Mouse (Mus musculus): ENCODE results near the gene Nprl2.
A peak's percentile ranks its signal among the peaks of the same experiment; 100 is the strongest.

The Nprl2 gene

DNA sequence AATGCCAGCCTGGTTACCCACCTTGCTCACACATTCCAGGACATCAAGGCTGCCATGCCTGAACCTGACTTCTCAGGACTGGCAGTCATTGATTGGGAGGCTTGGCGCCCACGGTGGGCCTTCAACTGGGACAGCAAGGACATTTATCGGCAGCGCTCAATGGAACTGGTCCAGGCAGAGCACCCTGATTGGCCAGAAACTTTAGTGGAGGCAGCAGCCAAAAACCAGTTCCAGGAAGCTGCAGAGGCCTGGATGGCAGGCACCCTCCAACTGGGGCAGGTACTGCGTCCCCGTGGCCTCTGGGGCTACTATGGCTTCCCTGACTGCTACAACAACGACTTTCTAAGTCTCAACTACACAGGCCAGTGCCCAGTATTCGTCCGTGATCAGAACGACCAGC lies 35.8 kb downstream of the Nprl2 start:
- DNase-seq (ENCODE audit: low spot score): no peak

GRCm38 (mm10) chr9:107578587-107578986 lies 36.6 kb downstream of the Nprl2 start, which contains the start of gene Naa80:
Gene Naa80 (plus strand): TSS chr9:107578887.
- DNase-seq (ENCODE audit: low spot score): no peak

DNA sequence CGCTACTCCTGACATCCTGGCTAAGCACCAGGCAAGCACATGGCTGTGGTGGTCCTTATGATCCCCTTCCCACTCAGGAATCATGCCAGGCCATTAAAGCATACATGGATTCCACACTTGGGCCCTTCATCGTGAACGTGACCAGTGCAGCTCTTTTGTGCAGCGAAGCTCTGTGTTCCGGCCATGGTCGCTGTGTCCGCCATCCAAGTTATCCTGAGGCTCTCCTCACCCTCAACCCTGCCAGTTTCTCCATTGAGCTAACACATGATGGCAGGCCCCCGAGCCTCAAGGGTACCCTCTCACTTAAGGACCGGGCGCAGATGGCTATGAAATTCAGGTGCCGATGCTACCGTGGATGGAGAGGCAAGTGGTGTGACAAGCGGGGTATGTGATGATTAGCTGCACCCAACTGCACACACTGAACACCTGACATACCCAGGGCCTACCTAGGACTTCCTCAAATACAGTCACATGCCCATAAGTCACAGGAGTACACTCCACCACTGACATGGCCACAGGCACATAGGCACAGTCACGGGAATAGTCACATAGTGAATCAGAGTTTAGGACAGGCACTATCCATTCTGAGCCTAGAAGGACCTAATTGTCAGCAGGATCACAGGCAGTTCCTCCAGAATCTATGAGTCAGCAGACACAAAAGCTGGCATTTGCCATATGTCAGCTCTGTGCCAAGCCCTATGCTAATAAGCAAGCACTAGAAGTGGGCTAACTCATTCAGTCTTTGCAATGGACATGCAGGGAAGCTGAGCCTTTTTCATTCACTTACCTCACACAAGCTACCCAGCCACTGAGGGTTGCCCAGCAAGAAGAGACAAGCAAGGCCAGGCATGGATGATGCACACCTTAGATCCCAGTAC lies 37.2 kb downstream of the Nprl2 start:
- DNase-seq (ENCODE audit: low spot score): no peak

GRCm38 (mm10) chr9:107580501-107581317 lies 38.7 kb downstream of the Nprl2 start, which contains the start of gene Hyal3:
Gene Hyal3 (plus strand): TSS chr9:107580818.
- peak; percentile 90 for DNase-seq (ENCODE audit: low spot score)

- DNase-seq (ENCODE audit: low spot score): no peak
These were observed 39.6 kb downstream of the Nprl2 start for GRCm38 (mm10) chr9:107581584-107581983.

- no peak for DNase-seq (ENCODE audit: low spot score)
These were observed 40.6 kb downstream of the Nprl2 start for GRCm38 (mm10) chr9:107582509-107583062.

DNA sequence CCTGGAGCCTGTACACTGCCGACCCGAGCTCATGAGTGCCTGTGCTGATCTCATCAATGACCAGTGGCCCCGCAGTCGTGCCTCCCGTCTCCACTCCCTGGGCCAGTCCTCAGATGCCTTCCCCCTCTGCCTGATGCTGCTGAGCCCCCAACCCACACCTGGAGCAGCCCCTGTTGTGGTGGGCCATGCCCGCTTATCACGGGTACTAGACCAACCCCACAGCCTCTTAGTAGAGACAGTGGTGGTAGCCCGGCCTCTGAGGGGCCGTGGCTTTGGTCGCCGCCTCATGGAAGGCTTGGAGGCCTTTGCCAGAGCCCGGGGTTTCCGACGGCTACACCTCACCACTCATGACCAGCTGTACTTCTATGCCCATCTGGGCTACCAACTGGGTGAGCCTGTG lies 41.1 kb downstream of the Nprl2 start:
- no peak for DNase-seq (ENCODE audit: low spot score)

GRCm38 (mm10) chr9:107586504-107586903 lies 44.5 kb downstream of the Nprl2 start:
- no peak for DNase-seq (ENCODE audit: low spot score)

DNA sequence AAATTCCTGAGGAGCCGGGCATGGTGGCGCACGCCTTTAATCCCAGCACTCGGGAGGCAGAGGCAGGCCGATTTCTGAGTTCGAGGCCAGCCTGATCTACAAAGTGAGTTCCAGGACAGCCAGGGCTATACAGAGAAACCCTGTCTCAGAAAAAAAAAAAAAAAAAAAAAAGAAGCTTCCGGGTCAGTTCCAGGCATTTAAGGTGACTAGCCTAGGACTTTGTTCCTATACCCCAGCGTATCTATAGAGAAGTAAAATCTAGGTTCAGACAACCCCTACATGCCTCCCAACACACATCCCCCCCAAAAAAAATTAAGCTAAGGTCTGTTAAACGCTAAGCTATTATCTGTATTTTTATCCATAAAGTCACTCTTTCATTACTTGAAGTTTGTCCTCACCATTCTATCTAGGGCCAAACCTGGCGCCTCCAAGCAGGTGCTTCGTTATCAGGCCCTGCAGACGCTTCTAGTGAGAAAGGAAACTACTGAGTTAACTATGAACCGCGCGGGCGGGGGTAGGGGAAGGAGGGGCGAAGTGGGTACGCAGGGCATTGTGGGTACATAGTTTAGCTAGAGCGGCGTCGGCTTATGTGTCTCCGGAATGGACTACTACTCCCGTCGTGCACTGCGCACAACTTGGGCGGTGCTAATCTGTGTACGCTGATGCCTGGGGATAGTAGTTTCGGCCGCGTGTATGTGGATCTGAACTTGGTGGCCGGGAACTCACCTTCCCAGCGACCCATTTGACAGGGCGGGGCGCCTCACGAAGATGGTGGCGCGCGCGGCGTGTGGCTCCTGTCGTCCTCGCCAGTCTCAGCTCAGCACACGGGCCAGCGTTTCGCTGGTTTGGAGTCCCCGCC lies 45.2 kb downstream of the Nprl2 start, which contains the start of gene Ifrd2:
Gene Ifrd2, plus strand, starts transcription at position 669 of the 859 bp plus-strand sequence.
- peak; percentile 99 for DNase-seq (ENCODE audit: low spot score)

- no peak for DNase-seq (ENCODE audit: low spot score)
These were observed 46.0 kb downstream of the Nprl2 start for GRCm38 (mm10) chr9:107587833-107588639.

- no peak for DNase-seq (ENCODE audit: low spot score)
These were observed 48.2 kb downstream of the Nprl2 start for GRCm38 (mm10) chr9:107590058-107590772.

DNA sequence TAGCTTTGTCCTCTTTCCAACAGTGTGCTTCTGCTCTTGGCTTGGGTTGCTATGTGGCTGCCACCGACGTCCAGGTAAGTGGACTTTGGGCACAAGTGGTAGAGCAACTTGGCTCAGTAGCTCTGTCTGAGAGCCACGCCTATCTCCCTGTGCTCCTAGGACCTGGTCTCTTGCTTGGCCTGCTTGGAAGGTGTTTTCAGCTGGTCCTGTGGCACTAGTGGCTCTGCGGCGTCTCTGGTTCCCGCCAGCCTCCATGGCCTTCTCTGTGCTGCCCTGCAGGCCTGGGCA lies 48.7 kb downstream of the Nprl2 start:
- DNase-seq (ENCODE audit: low spot score): no peak

- no peak for DNase-seq (ENCODE audit: low spot score)
These were observed 51.3 kb downstream of the Nprl2 start for GRCm38 (mm10) chr9:107593101-107593976.

- DNase-seq (ENCODE audit: low spot score): no peak
These were observed 52.4 kb downstream of the Nprl2 start for GRCm38 (mm10) chr9:107594281-107595062.

Data from T-cell, adult 2 months (primary cell).